Mouse (Mus musculus): ENCODE data around the gene Uevld. TPM values are rescaled to one million over a fixed set of nuclear protein-coding genes. Genes with fewer than 3 reads are reported as not detected.

Gene Uevld
- total RNA-seq, 1 experiment: 6.6 TPM

DNA sequence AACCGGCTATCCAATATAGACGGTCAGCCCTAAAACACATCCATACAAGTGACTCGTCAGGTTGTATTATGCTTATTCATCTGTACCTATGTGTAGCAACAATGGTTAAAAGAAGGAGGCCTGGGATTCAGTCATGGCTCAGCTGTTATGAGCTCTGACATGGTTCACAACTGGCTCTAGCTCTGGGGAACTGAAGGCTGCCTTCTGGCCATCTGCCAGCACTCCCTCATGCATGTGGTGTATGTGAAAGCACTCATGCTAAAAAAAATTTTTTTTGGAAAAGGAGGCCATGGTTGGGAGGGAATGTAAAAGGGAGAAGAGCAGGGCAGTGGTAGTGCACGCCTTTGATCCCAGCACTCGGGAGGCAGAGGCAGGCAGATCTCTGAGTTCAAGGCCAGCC lies 78.5 kb downstream of the Uevld start:
- in situ Hi-C loops (cut with MboI; ENCODE audit: low sequenced_read_pairs in 2 of 2, unreplicated experiment in 2 of 2): no loop called here
- Histone ChIP-seq H3K36me3 (ENCODE audit: control insufficient read depth, insufficient read depth, low read length, poor library complexity, severe bottlenecking) (no peaks in the 10 kb centered on the region), H3K4me3 (ENCODE audit: insufficient read depth in 1 of 2, low read depth in 1 of 2, low read length in 2 of 2, poor library complexity in 1 of 2, severe bottlenecking in 1 of 2) (no peak overlapping the region), H3K4me1 (ENCODE audit: control insufficient read depth in 2 of 2, insufficient read depth in 2 of 2, low read length in 2 of 2, poor library complexity in 1 of 2) (no peaks in the 10 kb centered on the region), H3K9me3 (ENCODE audit: control insufficient read depth, insufficient read depth, low read depth, low read length) (no peaks in the 10 kb centered on the region), H3K9ac (ENCODE audit: insufficient read depth, low read depth, low read length, poor library complexity, severe bottlenecking) (no peak overlapping the region), H3K27ac (ENCODE audit: insufficient read depth, low read depth, low read length, poor library complexity, severe bottlenecking) (no peak overlapping the region)
- no peak for DNase-seq (ENCODE audit: low read depth, low spot score)
- TF ChIP-seq ZC3H11A (IDR thresholded peaks at IDR 0.05; ENCODE audit: borderline replicate concordance, low read depth, low read length) (no peak), MAFK (IDR thresholded peaks at IDR 0.05; ENCODE audit: insufficient read depth, low read depth, low read length) (no peak), CHD2 (IDR thresholded peaks at IDR 0.05; ENCODE audit: low read depth, low read length) (no peak), HCFC1 (IDR thresholded peaks at IDR 0.05; ENCODE audit: borderline replicate concordance, insufficient read depth, low read length) (no peak), ZNF384 (IDR thresholded peaks at IDR 0.05; ENCODE audit: low read depth, low read length) (no peak)

DNA sequence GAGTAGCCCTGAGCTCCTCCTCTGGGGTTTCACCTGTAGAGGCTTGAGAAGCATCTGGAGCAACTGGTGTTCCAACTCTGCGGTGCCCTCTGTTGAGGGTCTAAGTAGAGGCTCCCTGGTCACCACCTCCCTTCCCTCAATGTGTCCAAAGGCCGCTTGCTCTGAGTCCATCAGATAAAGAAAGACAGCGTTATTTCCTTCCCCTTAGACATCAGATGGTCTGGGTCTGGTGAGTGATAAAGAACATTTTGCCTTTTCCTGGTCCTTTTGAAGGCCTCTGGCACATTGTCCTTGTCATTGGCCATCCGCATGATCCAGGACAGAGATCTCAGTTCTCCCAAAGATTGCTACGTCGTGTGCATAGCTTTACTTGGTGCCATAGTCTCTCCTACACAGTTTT lies 81.1 kb downstream of the Uevld start:
- no peak overlapping the region for H3K27ac ChIP-seq (ENCODE audit: insufficient read depth, low read depth, low read length, poor library complexity, severe bottlenecking)
- H3K4me3 ChIP-seq (ENCODE audit: insufficient read depth in 1 of 2, low read depth in 1 of 2, low read length in 2 of 2, poor library complexity in 1 of 2, severe bottlenecking in 1 of 2): no peak overlapping the region
- H3K9me3 ChIP-seq (ENCODE audit: control insufficient read depth, insufficient read depth, low read depth, low read length): no peaks in the 10 kb centered on the region
- DNase-seq (ENCODE audit: low read depth, low spot score): no peak
- no peak for TF ChIP-seq HCFC1 (IDR thresholded peaks at IDR 0.05; ENCODE audit: borderline replicate concordance, insufficient read depth, low read length)
- TF ChIP-seq ZNF384 (IDR thresholded peaks at IDR 0.05; ENCODE audit: low read depth, low read length): no peak
- TF ChIP-seq ZC3H11A (IDR thresholded peaks at IDR 0.05; ENCODE audit: borderline replicate concordance, low read depth, low read length): no peak
- H3K9ac ChIP-seq (ENCODE audit: insufficient read depth, low read depth, low read length, poor library complexity, severe bottlenecking): no peak overlapping the region
- H3K4me1 ChIP-seq (ENCODE audit: control insufficient read depth in 2 of 2, insufficient read depth in 2 of 2, low read length in 2 of 2, poor library complexity in 1 of 2): no peaks in the 10 kb centered on the region
- no peaks in the 10 kb centered on the region for H3K36me3 ChIP-seq (ENCODE audit: control insufficient read depth, insufficient read depth, low read length, poor library complexity, severe bottlenecking)
- in situ Hi-C loops (cut with MboI; ENCODE audit: low sequenced_read_pairs in 2 of 2, unreplicated experiment in 2 of 2): no loop called here

DNA sequence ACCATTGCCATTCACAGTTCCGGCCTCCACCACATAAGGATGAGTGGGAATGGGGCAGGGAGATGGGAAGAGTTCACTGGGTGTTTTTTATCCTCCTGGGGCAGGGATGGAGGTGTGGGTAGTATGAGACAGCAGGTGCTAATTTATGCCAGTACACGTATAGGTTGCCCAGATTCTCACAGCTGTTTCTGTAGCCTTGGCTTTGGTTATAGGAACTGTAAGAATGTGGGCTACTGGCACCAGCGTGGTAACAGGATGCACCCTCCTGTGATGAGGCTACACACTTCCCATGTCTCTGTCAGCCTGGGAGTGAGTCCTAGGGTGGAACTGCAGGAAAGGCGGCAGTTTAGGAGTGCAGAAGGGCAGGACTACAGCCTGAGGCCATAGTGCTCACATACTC lies 81.5 kb downstream of the Uevld start:
- Histone ChIP-seq H3K27ac (ENCODE audit: insufficient read depth, low read depth, low read length, poor library complexity, severe bottlenecking) (no peak overlapping the region), H3K4me1 (ENCODE audit: control insufficient read depth in 2 of 2, insufficient read depth in 2 of 2, low read length in 2 of 2, poor library complexity in 1 of 2) (no peaks in the 10 kb centered on the region), H3K36me3 (ENCODE audit: control insufficient read depth, insufficient read depth, low read length, poor library complexity, severe bottlenecking) (no peaks in the 10 kb centered on the region), H3K9me3 (ENCODE audit: control insufficient read depth, insufficient read depth, low read depth, low read length) (no peaks in the 10 kb centered on the region), H3K4me3 (ENCODE audit: insufficient read depth in 1 of 2, low read depth in 1 of 2, low read length in 2 of 2, poor library complexity in 1 of 2, severe bottlenecking in 1 of 2) (no peak overlapping the region), H3K9ac (ENCODE audit: insufficient read depth, low read depth, low read length, poor library complexity, severe bottlenecking) (no peak overlapping the region)
- in situ Hi-C loops (cut with MboI; ENCODE audit: low sequenced_read_pairs in 2 of 2, unreplicated experiment in 2 of 2): no loop called here
- no peak for TF ChIP-seq ZC3H11A (IDR thresholded peaks at IDR 0.05; ENCODE audit: borderline replicate concordance, low read depth, low read length)
- TF ChIP-seq ZNF384 (IDR thresholded peaks at IDR 0.05; ENCODE audit: low read depth, low read length): no peak
- no peak for TF ChIP-seq CHD2 (IDR thresholded peaks at IDR 0.05; ENCODE audit: low read depth, low read length)
- TF ChIP-seq MAFK (IDR thresholded peaks at IDR 0.05; ENCODE audit: insufficient read depth, low read depth, low read length): no peak
- TF ChIP-seq HCFC1 (IDR thresholded peaks at IDR 0.05; ENCODE audit: borderline replicate concordance, insufficient read depth, low read length): no peak
- DNase-seq (ENCODE audit: low read depth, low spot score): no peak

Other genes starting within 250 kb of the Uevld start
- 15.2 and 15.6 TPM in 2 replicates for gene Saal1, start 247.8 kb downstream of the Uevld start, total RNA-seq (2012; rRNA removed)
- gene Saa3, start 242.8 kb downstream of the Uevld start, total RNA-seq (2012; rRNA removed): 0.54 and 0.79 TPM in 2 replicates
- gene Saa4, start 225.9 kb downstream of the Uevld start, total RNA-seq (2012; rRNA removed): not detected in 2 replicates
- not detected in 2 replicates for gene Saa1, start 215.5 kb downstream of the Uevld start, total RNA-seq (2012; rRNA removed)
- not detected in 2 replicates for gene Saa2, start 206.7 kb downstream of the Uevld start, total RNA-seq (2012; rRNA removed)
- 17.4 and 18.0 TPM in 2 replicates for gene Hps5, start 162.5 kb downstream of the Uevld start, total RNA-seq (2012; rRNA removed)
- gene Gtf2h1, start 162.4 kb downstream of the Uevld start, total RNA-seq (2012; rRNA removed): 57.5 and 71.7 TPM in 2 replicates
- 621 and 827 TPM in 2 replicates for gene Ldha, start 117.1 kb downstream of the Uevld start, total RNA-seq (2012; rRNA removed)
- 3.4 and 3.9 TPM in 2 replicates for gene Ldhc, start 97.3 kb downstream of the Uevld start, total RNA-seq (2012; rRNA removed)
- 44.9 and 54.3 TPM in 2 replicates for gene Tsg101, start 38.6 kb downstream of the Uevld start, total RNA-seq (2012; rRNA removed)
- not detected in 2 replicates for gene Gm9999, start 25.1 kb upstream of the Uevld start, total RNA-seq (2012; rRNA removed)
- gene Spty2d1, start 49.9 kb upstream of the Uevld start, total RNA-seq (2012; rRNA removed): 7.1 and 10.6 TPM in 2 replicates
- gene Tmem86a, start 92.1 kb upstream of the Uevld start, total RNA-seq (2012; rRNA removed): 1.1 and 2.1 TPM in 2 replicates
- 0.32 and 0.36 TPM in 2 replicates for gene Ptpn5, start 175.2 kb upstream of the Uevld start, total RNA-seq (2012; rRNA removed)
- not detected in 2 replicates for gene Mrgpra6, start 246.4 kb upstream of the Uevld start, total RNA-seq (2012; rRNA removed)

Data from ES-E14 (cell line).